Mouse (Mus musculus) lung, adult 18-20 months (tissue): ENCODE results near the gene Gbx2.

Source experiments
- DNase-seq, 2 experiments: peaks; one replicate each; pipeline ENCODE4 v3.0.0; 2022; ENCODE audit warnings: mixed read lengths in 2 of 2

Gene Gbx2

GRCm38 (mm10) chr1:89934316-89935260 is 3.6 kb upstream of the Gbx2 start:
- DNase-seq, result no peak

DNA sequence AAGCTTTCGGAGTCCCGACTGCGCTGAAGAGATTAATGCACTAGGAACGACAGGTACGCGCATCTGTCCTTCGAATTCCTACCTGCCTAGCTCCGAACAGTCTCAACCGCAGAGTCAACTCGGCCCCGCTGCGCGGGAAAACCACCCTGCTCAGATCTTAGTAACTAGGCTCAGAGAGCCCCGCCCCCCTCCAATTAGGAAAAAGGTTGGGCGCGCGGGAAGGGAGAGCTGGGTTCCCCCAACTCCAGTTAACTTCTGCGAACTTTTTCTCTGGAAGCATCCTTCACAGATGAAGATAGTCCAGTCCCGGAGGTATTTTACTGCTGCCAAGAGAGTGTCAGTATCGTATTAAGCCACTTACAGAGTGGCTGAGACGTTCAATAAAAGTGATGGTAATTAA is 2.8 kb upstream of the Gbx2 start:
- DNase-seq, result no peak

DNA sequence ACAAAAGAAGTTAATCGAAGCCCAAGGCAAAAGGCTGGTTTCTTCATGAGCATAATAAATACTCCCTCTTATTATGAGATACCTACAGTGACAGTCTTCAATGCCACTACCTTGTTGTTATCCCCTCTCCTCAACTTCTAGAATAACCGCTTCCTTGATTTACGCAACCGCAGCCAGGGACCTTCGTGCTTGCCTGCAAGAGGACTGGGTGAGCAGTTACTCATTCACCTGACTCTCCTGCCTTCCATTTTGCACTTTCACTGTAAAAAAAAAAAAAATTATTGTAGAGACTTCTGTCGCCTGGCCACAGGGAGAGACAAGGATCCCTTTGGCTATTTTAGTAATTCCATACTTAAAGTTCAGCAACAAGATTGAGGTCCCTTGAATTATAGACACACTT is 2.0 kb upstream of the Gbx2 start:
- DNase-seq, result no peak

DNA sequence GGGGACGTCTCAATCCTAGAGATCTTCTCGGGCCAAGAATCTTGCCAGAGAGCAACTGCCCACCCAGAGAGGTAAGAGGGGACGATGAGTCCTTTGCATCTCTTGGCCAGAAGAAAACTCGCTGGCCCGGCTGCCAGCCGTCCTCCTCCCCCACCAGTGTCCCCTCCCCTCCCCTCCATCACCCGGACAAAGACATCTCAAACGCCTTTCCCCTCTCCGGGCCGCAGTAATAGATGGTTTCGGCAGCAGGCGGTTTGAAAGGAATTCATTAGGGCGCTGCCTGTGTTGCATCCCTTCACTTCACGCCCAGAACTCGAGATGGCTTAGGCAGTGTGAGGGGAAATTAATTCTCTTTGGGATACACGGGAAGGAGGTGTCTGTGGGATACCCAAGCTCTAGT is 1.6 kb upstream of the Gbx2 start:
- no peak for DNase-seq

DNA sequence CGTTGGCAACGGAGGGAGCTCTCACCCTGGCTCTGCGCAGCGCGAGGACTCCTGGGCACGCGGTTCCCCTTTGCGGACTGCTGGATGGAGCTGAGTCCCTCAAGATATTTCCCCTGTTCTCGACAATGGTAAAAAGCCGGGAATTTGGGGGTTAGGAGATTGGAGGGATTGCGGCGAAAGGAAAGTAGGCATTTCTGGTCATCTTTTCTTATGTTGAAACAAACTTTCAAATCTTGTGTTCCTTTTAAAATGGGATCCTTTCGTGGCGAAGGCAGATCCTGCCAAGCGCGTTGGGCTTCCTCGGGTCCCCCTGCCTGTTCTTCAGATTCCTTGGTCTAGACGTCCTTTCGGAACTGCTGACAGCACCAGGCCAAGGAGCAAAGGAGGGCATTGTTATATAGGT is 1.0 kb upstream of the Gbx2 start:
- no peak for DNase-seq

DNA sequence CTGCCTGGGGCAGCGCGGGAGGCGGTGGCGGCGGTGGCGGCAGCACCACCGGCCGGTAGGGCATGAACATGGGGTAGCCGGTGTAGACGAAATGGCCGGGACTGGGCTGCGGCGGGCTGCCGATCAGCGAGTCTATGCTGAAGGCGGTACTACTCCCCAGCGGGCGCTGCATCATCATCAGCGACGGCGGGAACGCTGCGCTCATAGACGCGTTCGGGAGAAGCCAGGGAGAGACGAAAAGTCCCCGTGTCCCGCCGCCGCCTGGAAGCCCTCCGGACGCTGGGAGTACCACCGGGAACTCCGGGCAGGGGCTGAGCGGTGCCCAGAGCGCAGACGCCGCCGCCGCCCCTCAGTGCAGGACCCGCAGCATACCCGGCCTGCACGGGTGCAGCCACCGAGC is 428 bp downstream of the Gbx2 start:
- DNase-seq, result no peak

DNA sequence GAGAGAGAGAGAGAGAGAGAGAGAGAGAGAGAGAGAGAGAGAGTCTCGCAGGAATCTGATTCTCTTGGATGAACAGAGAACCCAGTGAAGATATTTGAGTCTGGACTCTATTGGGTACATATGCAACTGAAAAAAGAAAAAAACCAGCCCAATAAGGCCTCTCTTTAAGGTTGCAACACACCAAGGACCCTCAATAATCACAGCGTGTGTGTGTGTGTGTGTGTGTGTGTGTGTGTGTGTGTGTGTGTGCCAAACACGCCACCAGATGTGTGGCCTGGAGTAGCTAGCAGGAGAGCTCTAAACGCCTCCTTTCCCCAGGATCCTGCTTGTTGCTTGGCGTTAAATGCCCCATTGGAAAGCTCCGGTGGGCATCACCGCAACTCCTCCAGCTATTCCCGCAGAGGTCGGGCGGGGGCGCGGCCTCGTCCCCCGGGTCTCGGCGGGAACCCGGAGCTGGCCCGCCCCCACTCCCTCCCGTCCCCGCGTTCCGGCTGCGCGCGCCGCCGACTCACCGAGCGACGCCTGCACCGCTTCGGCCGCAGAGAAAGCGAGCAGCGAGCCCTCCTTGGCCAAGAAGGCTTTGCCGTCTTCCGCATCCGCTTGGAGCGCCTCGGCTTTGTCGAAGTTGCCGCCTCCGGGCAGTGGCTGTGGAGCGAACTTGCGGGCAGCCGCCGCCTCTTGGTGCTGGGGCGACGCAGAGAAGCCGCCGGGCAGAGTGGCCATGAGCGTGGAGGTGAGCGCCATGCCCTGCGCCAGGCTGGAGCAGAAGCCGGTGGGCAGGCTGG is 1.1 kb downstream of the Gbx2 start:
- DNase-seq, result no peak

DNA sequence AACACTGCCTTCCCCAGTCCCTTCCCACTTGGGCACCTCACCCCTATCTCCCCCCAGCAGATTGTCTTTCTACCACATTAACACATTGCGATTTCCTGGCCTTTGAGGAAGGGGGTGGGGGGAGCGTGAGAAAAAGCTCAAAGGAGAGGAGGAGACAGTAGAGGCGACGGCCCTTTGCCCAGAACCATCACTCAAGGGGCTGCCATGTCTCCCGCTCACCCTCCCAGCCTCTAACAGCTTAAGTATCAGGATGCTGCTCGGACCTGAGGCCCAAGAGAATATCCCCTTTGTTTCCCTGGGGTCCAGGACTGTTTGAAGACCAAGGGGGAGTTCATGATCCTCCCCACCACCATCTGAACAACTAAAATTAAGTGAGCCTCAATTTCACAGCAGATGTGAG is 1.8 kb downstream of the Gbx2 start:
- no peak for DNase-seq

DNA sequence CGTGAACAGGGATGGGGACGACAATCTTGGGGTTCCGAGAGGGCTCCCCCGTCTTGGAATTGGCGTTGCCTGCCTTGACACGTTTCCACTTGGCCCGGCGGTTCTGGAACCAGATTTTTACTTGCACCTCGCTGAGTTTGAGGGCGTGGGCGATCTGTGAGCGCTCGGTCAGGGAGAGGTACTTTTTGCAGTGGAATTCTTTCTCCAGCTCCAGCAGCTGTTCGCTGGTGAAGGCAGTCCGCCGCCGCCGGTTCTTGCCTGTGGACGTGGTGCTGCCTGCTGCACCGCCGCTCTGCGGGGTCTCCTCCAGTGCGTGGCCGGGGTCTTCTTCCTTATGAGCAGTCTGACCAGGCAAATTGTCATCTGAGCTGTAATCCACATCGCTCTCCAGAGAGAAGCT is 2.3 kb downstream of the Gbx2 start:
- no peak for DNase-seq

GRCm38 (mm10) chr1:89927061-89927661 is 3.8 kb downstream of the Gbx2 start:
- DNase-seq, result no peak

GRCm38 (mm10) chr1:89926583-89927060 is 4.4 kb downstream of the Gbx2 start:
- no peak for DNase-seq

DNA sequence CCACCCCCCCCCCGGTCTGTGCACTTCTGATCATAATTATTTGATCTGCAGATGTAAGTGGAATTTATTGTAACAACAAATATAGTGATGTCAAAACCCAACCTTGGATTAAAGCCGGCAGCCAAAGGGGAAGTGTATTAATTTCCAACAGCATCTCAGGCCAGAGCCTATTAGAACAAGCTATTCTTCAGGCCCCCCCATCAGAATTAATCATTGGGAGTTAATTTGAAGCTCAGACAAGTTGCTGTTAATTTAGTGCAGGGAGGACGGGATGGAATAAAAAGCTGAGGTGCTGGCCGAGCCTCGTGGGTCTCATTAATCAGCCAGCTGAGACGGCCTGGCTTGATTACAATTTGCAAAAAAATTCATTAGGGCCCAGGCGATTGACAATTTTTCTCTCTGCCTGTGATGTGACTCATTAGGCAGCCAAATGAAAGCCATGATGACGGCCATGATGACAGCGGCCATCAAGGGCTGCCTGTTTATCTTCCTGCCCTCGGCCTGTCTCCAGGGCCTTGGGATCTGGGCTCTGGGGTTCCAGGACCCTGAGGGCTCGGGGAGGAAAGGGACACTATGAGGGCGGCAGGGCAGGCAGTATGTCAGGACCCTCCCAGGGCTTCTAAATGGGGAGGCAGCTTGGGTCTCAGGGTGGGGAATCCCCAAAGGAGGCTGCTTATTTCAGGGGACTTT is 5.3 kb downstream of the Gbx2 start:
- DNase-seq, result no peak

- DNase-seq, result no peak
Observed at GRCm38 (mm10) chr1:89923642-89924020, 7.3 kb downstream of the Gbx2 start.

GRCm38 (mm10) chr1:89922883-89923641 is 7.9 kb downstream of the Gbx2 start:
- DNase-seq, result no peak

DNA sequence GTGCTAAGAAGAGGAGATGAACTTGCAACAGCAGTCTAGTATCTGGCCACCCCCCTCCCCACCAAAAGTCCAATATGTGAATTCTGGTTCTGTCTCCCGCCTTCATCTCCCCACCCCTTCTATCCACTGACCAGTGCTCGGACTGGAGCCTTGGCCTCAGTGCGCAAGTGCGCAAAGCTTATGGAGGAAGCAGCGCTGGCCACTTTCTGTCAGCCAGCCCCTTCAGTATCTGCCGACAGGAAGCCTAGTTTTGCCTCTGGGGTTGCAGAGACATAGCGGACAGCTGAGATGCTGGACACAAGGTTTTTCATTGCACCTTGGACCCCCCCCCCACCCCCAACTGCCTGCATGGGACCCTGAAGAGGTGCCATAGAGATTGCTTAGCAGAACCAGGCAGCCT is 8.7 kb downstream of the Gbx2 start:
- DNase-seq, result no peak

- no peak for DNase-seq
Observed at GRCm38 (mm10) chr1:89921806-89922205, 9.2 kb downstream of the Gbx2 start.

GRCm38 (mm10) chr1:89919206-89919605 is 11.8 kb downstream of the Gbx2 start:
- DNase-seq, result no peak

GRCm38 (mm10) chr1:89918111-89918510 is 12.9 kb downstream of the Gbx2 start:
- DNase-seq, result no peak

- DNase-seq, result no peak
Observed at GRCm38 (mm10) chr1:89913611-89914010, 17.4 kb downstream of the Gbx2 start.

- no peak for DNase-seq
Observed at GRCm38 (mm10) chr1:89912392-89912791, 18.6 kb downstream of the Gbx2 start.

- DNase-seq, result no peak
Observed at GRCm38 (mm10) chr1:89909796-89910195, 21.2 kb downstream of the Gbx2 start.

- no peak for DNase-seq
Observed at GRCm38 (mm10) chr1:89902641-89903040, 28.3 kb downstream of the Gbx2 start.
